Mouse (Mus musculus) G1E (cell line): Measurements from ENCODE around the gene Tfdp1.

Experiments
- CTCF ChIP-seq: IDR thresholded peaks from 2 replicates; pipeline ENCODE4 v1.5.1; 2012; ENCODE audit warnings: low read depth, low read length, inconsistent platforms, mixed read lengths
- GATA1 ChIP-seq: IDR thresholded peaks from 2 replicates; pipeline ENCODE4 v1.6.1; 2012; ENCODE audit warnings: borderline replicate concordance, low read length, inconsistent platforms, mixed read lengths
- TAL1 ChIP-seq: conservative IDR thresholded peaks from 2 replicates; pipeline ENCODE4 v1.6.1; 2012; ENCODE audit warnings: low read depth, low read length, inconsistent platforms, mixed read lengths

DNA sequence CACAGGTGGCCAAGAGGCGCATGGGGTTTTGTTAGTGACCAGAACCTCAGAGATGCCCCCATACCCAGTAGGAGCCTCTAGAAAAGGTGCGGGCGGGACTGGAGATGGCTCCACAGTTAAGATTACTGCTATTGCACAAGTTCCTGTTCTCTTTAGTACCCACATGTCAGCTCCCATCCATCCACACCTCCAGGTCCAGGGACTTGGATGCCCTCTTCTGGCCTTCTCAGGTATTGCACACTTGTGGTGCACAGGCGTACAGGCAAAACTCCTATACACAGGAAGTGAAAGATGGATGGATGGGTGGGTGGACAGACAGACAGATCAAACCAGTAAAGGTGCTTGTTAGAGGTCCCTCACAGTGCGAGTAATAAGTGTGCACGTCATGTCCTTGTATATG, 23.3 kb downstream of the Tfdp1 start:
- TF ChIP-seq TAL1 (no peak), CTCF (peak; percentile 34; the same call in 1 of the 2 replicates), GATA1 (no peak)
